Mouse (Mus musculus) midbrain, embryonic 14.5 days (tissue): ENCODE results near the gene Ghdc. TPM values are rescaled to one million over a fixed set of nuclear protein-coding genes. Genes with fewer than 3 reads are reported as not detected.

Source experiments
- ATAC-seq: fragments of 200-750 bp; cut with Nextera tagmentation; 2 replicates; pipeline ENCODE4 v1.8.0; 2017; ENCODE audit warnings: moderate number of reproducible peaks, moderate library complexity; ENCODE audit not compliant: low FRiP score, low TSS enrichment
- DNase-seq: peaks from one replicate; pipeline ENCODE4 v3.0.0-alpha.2; 2015
- H3K27ac ChIP-seq: fragments of 300-500 bp; sonication (generic); replicated peaks from 2 replicates; pipeline ENCODE4 v1.5.1; 2014; ENCODE audit warnings: mild to moderate bottlenecking, low read depth, low read length, moderate library complexity
- H3K27me3 ChIP-seq: fragments of 300-500 bp; sonication (generic); 2 replicates; pipeline ENCODE4 v1.6.1; 2014; ENCODE audit warnings: low read length, control low read depth, mixed read lengths; ENCODE audit not compliant: control insufficient read depth, insufficient read depth
- H3K36me3 ChIP-seq: fragments of 300-500 bp; sonication (generic); 2 replicates; pipeline ENCODE4 v1.6.1; 2014; ENCODE audit warnings: low read length, control low read depth; ENCODE audit not compliant: control insufficient read depth, insufficient read depth
- H3K4me1 ChIP-seq: fragments of 300-500 bp; sonication (generic); 2 replicates; pipeline ENCODE4 v1.6.1; 2014; ENCODE audit warnings: mild to moderate bottlenecking, antibody characterized with exemption, low read length, control low read depth; ENCODE audit not compliant: control insufficient read depth, insufficient read depth
- H3K4me2 ChIP-seq: fragments of 300-500 bp; sonication (generic); 2 replicates; pipeline ENCODE4 v1.6.1; 2014; ENCODE audit warnings: mild to moderate bottlenecking, low read length, moderate library complexity
- H3K4me3 ChIP-seq: fragments of 300-500 bp; sonication (generic); replicated peaks from 2 replicates; pipeline ENCODE4 v1.5.1; 2014; ENCODE audit warnings: low read depth, low read length
- H3K9ac ChIP-seq: fragments of 300-500 bp; sonication (generic); replicated peaks from 2 replicates; pipeline ENCODE4 v1.6.1; 2014; ENCODE audit warnings: mild to moderate bottlenecking, low read length, moderate library complexity
- H3K9me3 ChIP-seq: fragments of 300-500 bp; sonication (generic); 2 replicates; pipeline ENCODE4 v1.6.1; 2016; ENCODE audit warnings: low read length, control low read depth, mixed read lengths; ENCODE audit not compliant: control insufficient read depth
- WGBS: fragments of 180-500 bp; shearing (Covaris S2); extraction: QIAGEN DNeasy Blood & Tissue Kit; methylation state at CpG from one replicate; pipeline ENCODE4 v1.1.7; 2014; 5-methylcytosine and 5-hydroxymethylcytosine counted together
- polyA plus RNA-seq: library from polyadenylated mRNA; unstranded; fragments of >200 nt; fragmentation: Nextera tagmentation; extraction: Ambion mirVana; gene quantifications from 2 replicates; pipeline ENCODE4 v1.2.1, GENCODE M21; 2014

Gene Ghdc
- polyA plus RNA-seq, 1 experiment from 2014 or later, result 3.0 TPM

GRCm38 (mm10) chr11:100721254-100721653 is 49.5 kb downstream of the Ghdc start:
- 53% methylated on average over 4 of the region's 4 CpGs for WGBS
- no peak for ATAC-seq
- Histone ChIP-seq H3K27me3 (no peaks in the 10 kb centered on the region), H3K4me2 (no peak overlapping the region), H3K4me3 (no peak overlapping the region), H3K4me1 (no peaks in the 10 kb centered on the region), H3K27ac (no peak overlapping the region), H3K36me3 (peaks cover 31% of the 10 kb centered on the region), H3K9me3 (no peaks in the 10 kb centered on the region), H3K9ac (no peak overlapping the region)
- DNase-seq, result no peak

GRCm38 (mm10) chr11:100720345-100720744 is 50.4 kb downstream of the Ghdc start:
- DNase-seq (no peak), ATAC-seq (no peak)
- Histone ChIP-seq H3K36me3 (peaks cover 40% of the 10 kb centered on the region), H3K4me1 (no peaks in the 10 kb centered on the region), H3K4me3 (no peak overlapping the region), H3K9me3 (no peaks in the 10 kb centered on the region), H3K27ac (0 out of 2 replicates have a peak overlapping the region, but pooled peaks have one; percentile 26), H3K4me2 (no peak overlapping the region), H3K9ac (no peak overlapping the region), H3K27me3 (no peaks in the 10 kb centered on the region)
- WGBS, result 82% methylated on average over 5 of the region's 5 CpGs

- DNase-seq, result no peak
- 86% methylated on average over 11 of the region's 11 CpGs for WGBS
- no peak for ATAC-seq
- H3K27me3 ChIP-seq, result no peaks in the 10 kb centered on the region
- H3K9me3 ChIP-seq, result no peaks in the 10 kb centered on the region
- H3K9ac ChIP-seq, result no peak overlapping the region
- no peak overlapping the region for H3K4me3 ChIP-seq
- peaks cover 43% of the 10 kb centered on the region for H3K36me3 ChIP-seq
- no peak overlapping the region for H3K4me2 ChIP-seq
- no peaks in the 10 kb centered on the region for H3K4me1 ChIP-seq
- no peak overlapping the region for H3K27ac ChIP-seq
These were observed 50.9 kb downstream of the Ghdc start for GRCm38 (mm10) chr11:100719893-100720292.

DNA sequence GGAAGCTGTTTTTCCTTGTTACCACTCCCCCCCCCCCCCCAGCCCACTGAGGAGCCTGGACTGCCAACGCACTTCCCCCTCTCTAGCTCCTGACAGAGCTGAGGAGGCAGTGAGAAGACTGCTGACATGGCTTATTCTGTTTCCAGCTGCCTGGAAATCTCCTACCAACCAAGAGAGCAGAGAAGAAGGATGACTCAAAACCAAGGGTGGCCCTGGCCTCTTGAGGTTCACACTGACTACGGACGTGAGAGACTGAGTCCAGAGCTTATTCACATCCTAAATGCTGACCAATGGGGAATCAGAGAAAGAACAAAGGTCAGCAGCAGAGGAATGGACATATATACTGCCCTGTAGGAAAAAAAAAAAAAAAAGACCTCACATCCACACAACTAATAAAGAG is 51.4 kb downstream of the Ghdc start:
- 91% methylated on average over 3 of the region's 3 CpGs for WGBS
- Histone ChIP-seq H3K27me3 (no peaks in the 10 kb centered on the region), H3K27ac (no peak overlapping the region), H3K36me3 (peaks cover 43% of the 10 kb centered on the region), H3K4me3 (no peak overlapping the region), H3K4me2 (no peak overlapping the region), H3K9ac (no peak overlapping the region), H3K9me3 (no peaks in the 10 kb centered on the region), H3K4me1 (peaks cover 1% of the 10 kb centered on the region; the same call in 1 of the 2 replicates)
- no peak for DNase-seq
- no peak for ATAC-seq

GRCm38 (mm10) chr11:100718866-100719265 is 51.9 kb downstream of the Ghdc start:
- H3K4me3 ChIP-seq, result no peak overlapping the region
- 86% methylated on average over 4 of the region's 4 CpGs for WGBS
- peaks cover 6% of the 10 kb centered on the region for H3K4me1 ChIP-seq
- no peaks in the 10 kb centered on the region for H3K9me3 ChIP-seq
- DNase-seq (no peak), ATAC-seq (no peak)
- H3K27ac ChIP-seq, result no peak overlapping the region
- no peak overlapping the region for H3K9ac ChIP-seq
- H3K4me2 ChIP-seq, result no peak overlapping the region
- H3K36me3 ChIP-seq, result peaks cover 43% of the 10 kb centered on the region
- H3K27me3 ChIP-seq, result no peaks in the 10 kb centered on the region

DNA sequence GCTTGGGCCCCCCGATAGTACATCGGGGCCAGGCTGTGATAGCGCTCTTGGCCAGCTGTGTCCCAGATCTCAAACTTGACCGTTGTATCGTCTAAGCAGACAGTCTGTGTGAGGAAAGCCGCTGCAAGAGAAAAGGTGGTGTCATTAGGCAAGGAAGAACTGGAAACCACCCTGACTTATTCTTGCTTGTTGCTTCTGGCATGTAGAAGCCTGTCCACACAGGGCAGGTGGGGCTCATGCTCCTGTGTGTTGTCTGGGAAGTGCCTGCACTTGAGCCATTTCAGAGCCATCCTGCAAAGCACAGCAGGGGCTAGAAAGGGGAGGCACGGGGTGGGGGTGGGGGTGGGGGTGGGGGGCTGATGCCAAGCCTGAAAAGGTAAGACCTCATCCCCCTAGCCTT is 52.3 kb downstream of the Ghdc start:
- ATAC-seq (no peak), DNase-seq (no peak)
- Histone ChIP-seq H3K9me3 (no peaks in the 10 kb centered on the region), H3K9ac (no peak overlapping the region), H3K4me2 (no peak overlapping the region), H3K27ac (no peak overlapping the region), H3K4me1 (peaks cover 9% of the 10 kb centered on the region), H3K27me3 (no peaks in the 10 kb centered on the region), H3K36me3 (peaks cover 43% of the 10 kb centered on the region), H3K4me3 (no peak overlapping the region)
- 94% methylated on average over 7 of the region's 7 CpGs for WGBS

GRCm38 (mm10) chr11:100716649-100717048 is 54.1 kb downstream of the Ghdc start:
- Histone ChIP-seq H3K9me3 (no peaks in the 10 kb centered on the region), H3K4me1 (peaks cover 11% of the 10 kb centered on the region), H3K27ac (no peak overlapping the region), H3K4me3 (no peak overlapping the region), H3K9ac (no peak overlapping the region), H3K27me3 (no peaks in the 10 kb centered on the region), H3K4me2 (no peak overlapping the region), H3K36me3 (peaks cover 43% of the 10 kb centered on the region)
- 91% methylated on average over 3 of the region's 3 CpGs for WGBS
- ATAC-seq (no peak), DNase-seq (no peak)

Other genes starting within 250 kb of the Ghdc start
- 161 and 219 TPM in 2 replicates for gene Acly, start 243.0 kb downstream of the Ghdc start, polyA plus RNA-seq
- 1.9 and 2.5 TPM in 2 replicates for gene Ttc25, start 225.3 kb downstream of the Ghdc start, polyA plus RNA-seq
- gene Cnp, start 196.1 kb downstream of the Ghdc start, polyA plus RNA-seq, result 24.8 and 28.7 TPM in 2 replicates
- gene Nkiras2, start 151.7 kb downstream of the Ghdc start, polyA plus RNA-seq, result 125 and 129 TPM in 2 replicates
- gene Dnajc7, start 150.8 kb downstream of the Ghdc start, polyA plus RNA-seq, result 93.7 and 108 TPM in 2 replicates
- gene Zfp385c, start 78.5 kb downstream of the Ghdc start, polyA plus RNA-seq, result 0.41 and 0.49 TPM in 2 replicates
- gene Dhx58, start 66.7 kb downstream of the Ghdc start, polyA plus RNA-seq, result 2.0 and 2.1 TPM in 2 replicates
- 50.0 and 53.7 TPM in 2 replicates for gene Kat2a, start 58.5 kb downstream of the Ghdc start, polyA plus RNA-seq
- 0.70 TPM in 1 of 2 replicates, not detected in the other for gene Hspb9, start 57.1 kb downstream of the Ghdc start, polyA plus RNA-seq
- 86.8 and 156 TPM in 2 replicates for gene Rab5c, start 32.7 kb downstream of the Ghdc start, polyA plus RNA-seq
- 9.8 and 13.0 TPM in 2 replicates for gene Kcnh4, start 11.0 kb downstream of the Ghdc start, polyA plus RNA-seq
- gene Hcrt, start 8.0 kb downstream of the Ghdc start, polyA plus RNA-seq, result 0.55 TPM in 1 of 2 replicates, not detected in the other
- gene Stat5b, start 79.8 kb upstream of the Ghdc start, polyA plus RNA-seq, result 17.2 and 18.6 TPM in 2 replicates
- 1.7 and 1.9 TPM in 2 replicates for gene Stat5a, start 88.4 kb upstream of the Ghdc start, polyA plus RNA-seq
- gene Stat3, start 168.6 kb upstream of the Ghdc start, polyA plus RNA-seq, result 29.6 and 30.6 TPM in 2 replicates
- gene Cavin1, start 199.9 kb upstream of the Ghdc start, polyA plus RNA-seq, result 8.0 and 16.3 TPM in 2 replicates
- 115 and 119 TPM in 2 replicates for gene Atp6v0a1, start 238.5 kb upstream of the Ghdc start, polyA plus RNA-seq